11 mouse cellular contexts compared by ENCODE assay signal in the genomic region with DNA sequence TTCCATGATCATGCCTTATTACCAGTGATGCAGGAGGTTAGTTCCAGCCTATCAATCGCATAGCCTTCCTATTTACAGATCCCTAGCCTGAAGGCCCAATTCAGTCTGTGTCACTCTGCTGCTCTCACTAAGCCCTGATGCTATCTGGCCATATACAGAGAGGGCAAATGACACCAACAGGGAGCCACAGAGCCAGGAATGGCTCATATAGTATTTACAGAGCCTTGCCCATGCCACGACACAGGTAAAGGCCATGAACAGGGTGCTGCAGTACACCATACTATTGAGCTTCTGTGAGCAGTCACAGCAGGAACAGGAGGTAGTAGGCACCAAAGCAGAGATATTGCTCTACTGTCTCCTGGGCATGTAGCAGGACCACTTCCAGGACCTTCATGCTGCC. TPM values are rescaled to one million over a fixed set of nuclear protein-coding genes. Genes with fewer than 3 reads are reported as not detected.
DNase-seq lines count a peak whose midpoint lies in the region; TF ChIP-seq lines count a peak whose summit lies in the region.
"Not testable (repeated sequence)": the region's sequence is repeated elsewhere in the genome, so short reads cannot be mapped to it uniquely, and the experiment has no call there.
"Had no signal": no experiment of that assay in that cellular context is flagged by ENCODE, and none has a peak within 500 bp of the region (broad histone marks: within the 10 kb centered on the region; RNA-seq: fewer than 3 reads in every experiment).

No protein-coding gene starts in this region.

- not testable (repeated sequence) for H3K27me3 ChIP-seq in kidney, adult 2 months (replicated peaks; ENCODE audit: control insufficient read depth, insufficient read depth, low read length)

- TF ChIP-seq POLR2A in kidney, adult 2 months (IDR thresholded peaks at IDR 0.05; ENCODE audit: low read depth, low read length): not testable (repeated sequence)

- H3K36me3 ChIP-seq in kidney, adult 2 months (ENCODE audit: control insufficient read depth, insufficient read depth, low read length): not testable (repeated sequence)

- not testable (repeated sequence) for H3K4me1 ChIP-seq in kidney, adult 2 months (ENCODE audit: control insufficient read depth, insufficient read depth, low read length)

- intact Hi-C loops in heart, postnatal 14 days (cut with DNase I): not testable (repeated sequence)

- peak; percentile 0 for DNase-seq in ES-CJ7 (ENCODE audit: low read depth, low spot score)
- peak; percentile 0 for DNase-seq in cerebellum, adult 8-10 months
- peak; percentile 1 to 2 for DNase-seq in gastrocnemius, adult 8-10 months (ENCODE audit: low spot score in 2 of 2)
- peak; percentile 0 to 1 for DNase-seq in heart, postnatal 14 days
- peak; percentile 0 for DNase-seq in kidney, adult 2 months
- peak; percentile 3 to 11 for DNase-seq in lung, postnatal 4 days
- peak; percentile 2 for DNase-seq in testis, postnatal 14 days (ENCODE audit: low spot score)

- not testable (repeated sequence) for TF ChIP-seq CTCF in kidney, adult 2 months (conservative IDR thresholded peaks at IDR 0.05; ENCODE audit: insufficient read depth, insufficient read length, low read depth, low read length)

- H3K4me3 ChIP-seq in kidney, adult 2 months (ENCODE audit: insufficient read depth, low read depth, low read length): not testable (repeated sequence)

- not testable (repeated sequence) for H3K27ac ChIP-seq in kidney, adult 2 months (ENCODE audit: insufficient read depth, low read depth, low read length)

- WGBS in kidney, adult 2 months: 82% methylated on average over 2 of the region's 2 CpGs

RNA-seq across cellular contexts. Expression of a gene that starts 54.2 kb away (rescaled TPM):
- total RNA-seq in gastrocnemius, adult 8-10 months (2022): not detected
- total RNA-seq in heart, postnatal 14 days (2021): 1 to 10 TPM; 3.0 to 4.2 TPM
- polyA plus RNA-seq in kidney, adult 2 months (2012; rRNA removed): 0.11 and 0.20 TPM in 2 replicates
- total RNA-seq: CH12.LX; hematopoietic stem cell, adult 5-6 weeks had no signal
- polyA plus RNA-seq: C2C12, G1E had no signal
